Mouse (Mus musculus): ENCODE measurements around the gene Mrpl1. TPM values are rescaled to one million over a fixed set of nuclear protein-coding genes. Genes with fewer than 3 reads are reported as not detected.

The Mrpl1 gene
- polyA plus RNA-seq, 1 experiment from 2014 or later = 26.3 TPM

GRCm38 (mm10) chr5:96267017-96267702, 57.9 kb downstream of the Mrpl1 start:
- 0 out of 2 replicates have a peak, but pooled peaks have one; percentile 53 for ATAC-seq
- Histone ChIP-seq H3K9me3 (ENCODE audit: control insufficient read depth, low read length) (no peaks in the 10 kb centered on the region), H3K9ac (ENCODE audit: low read depth, low read length) (no peak overlapping the region), H3K4me1 (ENCODE audit: control insufficient read depth, insufficient read depth, low read length) (no peaks in the 10 kb centered on the region), H3K4me2 (ENCODE audit: low read depth, low read length) (no peak overlapping the region), H3K36me3 (ENCODE audit: control insufficient read depth, insufficient read depth, low read length) (no peaks in the 10 kb centered on the region), H3K4me3 (ENCODE audit: low read length) (no peak overlapping the region), H3K27ac (ENCODE audit: low read length) (no peak overlapping the region), H3K27me3 (replicated peaks; ENCODE audit: control insufficient read depth, insufficient read depth, low read length) (no peaks in the 10 kb centered on the region)
- 58% methylated on average over 3 of the region's 3 CpGs for WGBS

GRCm38 (mm10) chr5:96271070-96271469, 61.8 kb downstream of the Mrpl1 start:
- WGBS = 89% methylated on average over 6 of the region's 6 CpGs
- Histone ChIP-seq H3K27ac (ENCODE audit: low read length) (no peak overlapping the region), H3K36me3 (ENCODE audit: control insufficient read depth, insufficient read depth, low read length) (no peaks in the 10 kb centered on the region), H3K4me3 (ENCODE audit: low read length) (no peak overlapping the region), H3K4me1 (ENCODE audit: control insufficient read depth, insufficient read depth, low read length) (no peaks in the 10 kb centered on the region), H3K9ac (ENCODE audit: low read depth, low read length) (no peak overlapping the region), H3K9me3 (ENCODE audit: control insufficient read depth, low read length) (no peaks in the 10 kb centered on the region), H3K27me3 (replicated peaks; ENCODE audit: control insufficient read depth, insufficient read depth, low read length) (no peaks in the 10 kb centered on the region), H3K4me2 (ENCODE audit: low read depth, low read length) (no peak overlapping the region)
- ATAC-seq = no peak

- Histone ChIP-seq H3K9me3 (ENCODE audit: control insufficient read depth, low read length) (no peaks in the 10 kb centered on the region), H3K9ac (ENCODE audit: low read depth, low read length) (no peak overlapping the region), H3K4me1 (ENCODE audit: control insufficient read depth, insufficient read depth, low read length) (no peaks in the 10 kb centered on the region), H3K27me3 (replicated peaks; ENCODE audit: control insufficient read depth, insufficient read depth, low read length) (no peaks in the 10 kb centered on the region), H3K4me3 (ENCODE audit: low read length) (no peak overlapping the region), H3K27ac (ENCODE audit: low read length) (no peak overlapping the region), H3K4me2 (ENCODE audit: low read depth, low read length) (no peak overlapping the region), H3K36me3 (ENCODE audit: control insufficient read depth, insufficient read depth, low read length) (no peaks in the 10 kb centered on the region)
- WGBS = 63% methylated on average over 8 of the region's 8 CpGs
- no peak for ATAC-seq
Measured at GRCm38 (mm10) chr5:96305786-96306185, 96.5 kb downstream of the Mrpl1 start.

GRCm38 (mm10) chr5:96306271-96306670, 97.0 kb downstream of the Mrpl1 start:
- Histone ChIP-seq H3K9me3 (ENCODE audit: control insufficient read depth, low read length) (no peaks in the 10 kb centered on the region), H3K27ac (ENCODE audit: low read length) (no peak overlapping the region), H3K36me3 (ENCODE audit: control insufficient read depth, insufficient read depth, low read length) (no peaks in the 10 kb centered on the region), H3K4me2 (ENCODE audit: low read depth, low read length) (no peak overlapping the region), H3K4me3 (ENCODE audit: low read length) (no peak overlapping the region), H3K9ac (ENCODE audit: low read depth, low read length) (no peak overlapping the region), H3K4me1 (ENCODE audit: control insufficient read depth, insufficient read depth, low read length) (no peaks in the 10 kb centered on the region), H3K27me3 (replicated peaks; ENCODE audit: control insufficient read depth, insufficient read depth, low read length) (no peaks in the 10 kb centered on the region)
- no peak for ATAC-seq
- 96% methylated on average over 1 of the region's 1 CpGs for WGBS

- Histone ChIP-seq H3K9ac (ENCODE audit: low read depth, low read length) (no peak overlapping the region), H3K4me1 (ENCODE audit: control insufficient read depth, insufficient read depth, low read length) (no peaks in the 10 kb centered on the region), H3K4me3 (ENCODE audit: low read length) (no peak overlapping the region), H3K27ac (ENCODE audit: low read length) (no peak overlapping the region), H3K4me2 (ENCODE audit: low read depth, low read length) (no peak overlapping the region), H3K9me3 (ENCODE audit: control insufficient read depth, low read length) (no peaks in the 10 kb centered on the region), H3K27me3 (replicated peaks; ENCODE audit: control insufficient read depth, insufficient read depth, low read length) (no peaks in the 10 kb centered on the region), H3K36me3 (ENCODE audit: control insufficient read depth, insufficient read depth, low read length) (no peaks in the 10 kb centered on the region)
- ATAC-seq = no peak
- 69% methylated on average over 5 of the region's 5 CpGs for WGBS
Measured at GRCm38 (mm10) chr5:96306826-96307225, 97.5 kb downstream of the Mrpl1 start.

- 78% methylated on average over 13 of the region's 13 CpGs for WGBS
- no peak for ATAC-seq
Measured at GRCm38 (mm10) chr5:96308086-96308485, 98.8 kb downstream of the Mrpl1 start.

GRCm38 (mm10) chr5:96308645-96309044, 99.4 kb downstream of the Mrpl1 start:
- Histone ChIP-seq H3K9me3 (ENCODE audit: control insufficient read depth, low read length) (no peaks in the 10 kb centered on the region), H3K9ac (ENCODE audit: low read depth, low read length) (no peak overlapping the region), H3K4me3 (ENCODE audit: low read length) (no peak overlapping the region), H3K4me1 (ENCODE audit: control insufficient read depth, insufficient read depth, low read length) (no peaks in the 10 kb centered on the region), H3K36me3 (ENCODE audit: control insufficient read depth, insufficient read depth, low read length) (no peaks in the 10 kb centered on the region), H3K27ac (ENCODE audit: low read length) (no peak overlapping the region), H3K4me2 (ENCODE audit: low read depth, low read length) (no peak overlapping the region), H3K27me3 (replicated peaks; ENCODE audit: control insufficient read depth, insufficient read depth, low read length) (peaks cover 3% of the 10 kb centered on the region; the same call in 1 of the 2 replicates)
- WGBS = 75% methylated on average over 5 of the region's 5 CpGs
- ATAC-seq = no peak

More at GRCm38 (mm10) chr5:96308086-96308485, 98.8 kb downstream of the Mrpl1 start:
- no peak overlapping the region for H3K4me2 ChIP-seq (ENCODE audit: low read depth, low read length)
- no peak overlapping the region for H3K9ac ChIP-seq (ENCODE audit: low read depth, low read length)
- no peaks in the 10 kb centered on the region for H3K36me3 ChIP-seq (ENCODE audit: control insufficient read depth, insufficient read depth, low read length)
- peaks cover 3% of the 10 kb centered on the region; the same call in 1 of the 2 replicates for H3K27me3 ChIP-seq (replicated peaks; ENCODE audit: control insufficient read depth, insufficient read depth, low read length)
- H3K27ac ChIP-seq (ENCODE audit: low read length) = no peak overlapping the region
- H3K9me3 ChIP-seq (ENCODE audit: control insufficient read depth, low read length) = no peaks in the 10 kb centered on the region
- no peaks in the 10 kb centered on the region for H3K4me1 ChIP-seq (ENCODE audit: control insufficient read depth, insufficient read depth, low read length)
- no peak overlapping the region for H3K4me3 ChIP-seq (ENCODE audit: low read length)

- Histone ChIP-seq H3K4me2 (ENCODE audit: low read depth, low read length) (no peak overlapping the region), H3K4me3 (ENCODE audit: low read length) (no peak overlapping the region), H3K27me3 (replicated peaks; ENCODE audit: control insufficient read depth, insufficient read depth, low read length) (peaks cover 3% of the 10 kb centered on the region; the same call in 1 of the 2 replicates), H3K27ac (ENCODE audit: low read length) (no peak overlapping the region), H3K36me3 (ENCODE audit: control insufficient read depth, insufficient read depth, low read length) (no peaks in the 10 kb centered on the region), H3K4me1 (ENCODE audit: control insufficient read depth, insufficient read depth, low read length) (no peaks in the 10 kb centered on the region), H3K9ac (ENCODE audit: low read depth, low read length) (no peak overlapping the region), H3K9me3 (ENCODE audit: control insufficient read depth, low read length) (no peaks in the 10 kb centered on the region)
- WGBS = 84% methylated on average over 5 of the region's 5 CpGs
- no peak for ATAC-seq
Measured at GRCm38 (mm10) chr5:96309566-96309965, 100.3 kb downstream of the Mrpl1 start.

- Histone ChIP-seq H3K9me3 (ENCODE audit: control insufficient read depth, low read length) (no peaks in the 10 kb centered on the region), H3K9ac (ENCODE audit: low read depth, low read length) (no peak overlapping the region), H3K27ac (ENCODE audit: low read length) (no peak overlapping the region), H3K4me1 (ENCODE audit: control insufficient read depth, insufficient read depth, low read length) (no peaks in the 10 kb centered on the region), H3K27me3 (replicated peaks; ENCODE audit: control insufficient read depth, insufficient read depth, low read length) (peaks cover 3% of the 10 kb centered on the region; the same call in 1 of the 2 replicates), H3K36me3 (ENCODE audit: control insufficient read depth, insufficient read depth, low read length) (no peaks in the 10 kb centered on the region), H3K4me2 (ENCODE audit: low read depth, low read length) (no peak overlapping the region), H3K4me3 (ENCODE audit: low read length) (no peak overlapping the region)
- ATAC-seq = no peak
- 61% methylated on average over 8 of the region's 8 CpGs for WGBS
Measured at GRCm38 (mm10) chr5:96311677-96312076, 102.4 kb downstream of the Mrpl1 start.
